Mouse (Mus musculus) regulatory T cell (primary cell): Measurements from ENCODE around the gene Ccnl2.

Experiments used
- in situ Hi-C: fragments of 300-600 bp; cut with MboI, MseI; formaldehyde crosslinking; loops from one replicate; pipeline ENCODE4 v1.15.1; 2025; ENCODE audit warnings: high pct_unique_total_duplicates

The Ccnl2 gene

DNA sequence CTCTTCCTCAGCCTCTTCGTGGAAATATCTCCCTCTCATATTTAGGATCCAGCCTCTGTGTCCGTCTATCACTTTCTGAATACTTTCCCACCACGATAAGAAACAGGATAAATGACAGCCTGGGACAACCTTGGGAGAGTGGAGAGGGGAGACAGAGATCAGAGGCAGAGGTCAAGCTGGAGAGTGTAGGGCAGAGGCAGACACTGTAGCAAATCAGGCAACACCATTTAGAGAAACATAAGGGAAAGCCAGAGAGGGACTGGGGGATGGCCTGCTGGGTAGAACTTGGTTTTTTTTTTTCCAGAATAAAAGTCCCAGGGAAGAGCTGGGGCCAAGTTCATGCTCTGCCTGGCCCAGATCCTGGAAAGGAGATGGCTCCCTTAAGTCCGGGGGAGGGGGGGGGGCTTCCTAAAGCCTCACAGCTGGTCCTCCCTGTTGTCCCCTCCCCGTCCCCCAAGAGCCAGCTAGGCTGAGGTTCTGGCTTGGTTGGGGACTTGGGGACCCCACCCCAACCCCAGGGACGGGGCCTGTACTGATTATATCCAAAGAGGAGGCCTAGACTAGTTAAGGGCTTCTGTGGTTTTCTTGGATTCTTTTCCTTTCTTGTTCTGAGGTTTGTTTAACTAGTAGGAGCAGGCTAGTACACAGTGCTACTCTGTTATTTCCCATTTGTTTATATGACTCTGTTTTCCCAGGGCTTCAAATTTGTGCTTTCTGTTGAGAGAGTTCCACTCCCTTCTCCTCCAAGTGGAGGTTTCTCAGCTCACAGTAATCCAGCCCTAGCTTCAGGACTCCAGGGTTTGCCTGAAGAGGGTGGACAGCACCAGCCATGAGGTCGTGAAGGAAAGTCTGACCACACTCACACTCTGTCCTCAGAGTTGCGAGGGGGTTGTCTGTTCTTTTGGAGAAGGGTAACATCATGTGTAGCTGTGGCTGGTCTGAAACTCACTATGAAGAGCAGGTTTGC is 26.2 kb downstream of the Ccnl2 start:
- in situ Hi-C loops, result no loop called here

DNA sequence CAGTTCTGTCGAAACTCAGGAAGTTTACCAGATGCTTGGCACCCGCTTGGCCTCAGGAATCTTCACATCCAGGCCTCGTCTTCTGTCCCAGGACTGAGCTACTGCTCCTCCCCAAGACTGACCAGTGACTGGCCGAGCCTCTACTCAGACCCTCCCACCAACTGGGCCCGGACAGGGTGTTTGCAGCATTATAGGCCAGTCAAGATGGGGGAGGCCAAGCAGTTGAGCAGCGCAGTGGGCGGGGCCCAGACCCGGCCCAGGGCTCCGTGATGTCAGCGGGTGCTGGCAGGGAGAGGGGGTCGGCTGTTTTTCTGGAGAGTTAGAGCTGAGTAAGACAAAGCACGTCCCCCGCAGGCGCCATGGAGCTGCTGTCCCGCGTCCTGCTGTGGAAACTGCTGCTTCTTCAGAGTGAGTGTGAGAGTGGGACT is 27.2 kb downstream of the Ccnl2 start, which contains the start of gene Mxra8:
TSS of gene Mxra8 (plus strand) at position 198 of the 428 bp plus-strand sequence.
- in situ Hi-C loops, result no loop called here

DNA sequence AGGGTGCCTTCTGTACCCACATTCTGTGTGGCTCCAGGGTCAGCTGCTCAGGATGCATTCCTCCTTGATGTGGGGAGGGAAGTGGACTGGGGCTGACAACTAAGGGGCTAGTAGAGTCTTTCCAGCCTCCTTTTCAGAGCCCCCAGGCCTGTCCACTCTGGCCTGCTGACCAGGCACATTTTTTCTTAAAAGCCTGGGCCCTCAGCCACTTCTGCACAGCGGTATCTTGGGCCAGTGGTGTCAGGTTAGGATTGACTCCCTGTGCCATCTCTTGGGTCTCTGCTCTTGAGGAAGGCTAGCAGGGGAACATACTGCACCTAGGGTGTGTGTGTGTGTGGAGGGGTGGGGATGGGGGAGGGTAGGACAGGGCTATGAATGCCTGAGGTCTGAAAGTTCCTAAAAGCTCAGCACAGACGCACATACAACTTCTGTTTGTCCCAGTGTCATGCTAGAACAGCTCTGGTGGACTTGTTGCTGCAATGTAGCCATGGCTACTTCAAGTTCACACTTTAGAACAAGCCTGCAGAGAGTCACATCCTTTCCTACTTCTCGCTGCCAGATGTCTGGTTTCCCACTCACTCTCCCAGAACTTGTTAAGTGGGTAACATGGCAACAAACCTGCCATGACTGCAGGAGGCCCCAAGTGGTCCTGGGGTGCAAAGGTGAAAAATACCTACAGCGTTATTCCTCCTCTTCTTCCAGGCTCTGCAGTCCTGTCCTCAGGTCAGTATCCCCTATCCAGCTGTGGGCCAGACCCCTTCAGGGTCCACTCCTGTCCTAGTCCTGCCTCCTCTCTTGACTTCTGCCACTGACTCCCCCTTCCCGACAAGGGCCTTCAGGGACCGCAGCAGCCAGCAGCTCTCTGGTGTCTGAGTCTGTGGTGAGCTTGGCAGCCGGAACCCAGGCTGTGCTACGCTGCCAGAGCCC is 28.1 kb downstream of the Ccnl2 start:
- in situ Hi-C loops, result no loop called here

DNA sequence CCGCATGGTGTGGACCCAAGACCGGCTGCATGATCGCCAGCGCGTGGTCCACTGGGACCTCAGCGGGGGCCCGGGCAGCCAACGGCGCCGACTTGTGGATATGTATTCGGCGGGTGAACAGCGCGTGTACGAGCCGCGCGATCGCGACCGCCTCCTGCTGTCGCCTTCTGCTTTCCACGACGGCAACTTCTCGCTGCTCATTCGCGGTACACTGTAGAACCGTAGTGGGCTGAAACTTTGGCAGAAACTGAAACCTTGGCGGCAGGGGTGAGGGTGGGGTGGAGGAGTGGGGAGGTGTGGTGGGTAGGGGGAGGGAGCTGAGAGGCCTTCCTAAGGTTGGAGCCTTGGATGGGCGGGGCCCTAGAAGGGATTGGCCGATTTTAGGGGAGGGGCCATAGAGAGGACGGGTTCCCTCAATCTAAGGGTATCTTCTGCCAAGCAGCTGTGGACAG is 28.7 kb downstream of the Ccnl2 start:
- in situ Hi-C loops, result no loop called here

DNA sequence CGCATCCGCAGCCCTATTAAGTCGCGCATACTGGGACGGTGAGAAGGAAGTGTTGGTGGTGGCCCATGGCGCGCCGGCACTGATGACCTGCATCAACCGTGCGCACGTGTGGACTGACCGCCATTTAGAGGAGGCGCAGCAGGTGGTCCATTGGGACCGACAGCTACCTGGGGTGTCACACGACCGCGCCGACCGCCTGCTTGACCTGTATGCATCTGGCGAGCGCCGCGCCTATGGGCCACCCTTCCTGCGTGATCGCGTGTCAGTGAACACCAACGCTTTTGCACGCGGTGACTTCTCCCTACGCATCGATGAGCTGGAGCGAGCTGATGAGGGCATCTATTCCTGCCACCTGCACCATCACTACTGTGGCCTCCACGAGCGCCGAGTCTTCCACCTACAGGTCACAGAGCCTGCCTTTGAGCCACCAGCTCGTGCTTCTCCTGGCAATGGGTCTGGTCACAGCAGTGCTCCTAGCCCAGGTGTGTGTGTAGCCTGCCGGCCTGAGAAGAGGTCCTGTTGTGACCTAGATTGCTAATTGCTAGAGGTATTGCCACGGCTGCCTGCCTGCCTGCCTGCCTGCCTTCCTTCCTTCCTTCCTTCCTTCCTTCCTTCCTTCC is 29.5 kb downstream of the Ccnl2 start:
- in situ Hi-C loops, result no loop called here

DNA sequence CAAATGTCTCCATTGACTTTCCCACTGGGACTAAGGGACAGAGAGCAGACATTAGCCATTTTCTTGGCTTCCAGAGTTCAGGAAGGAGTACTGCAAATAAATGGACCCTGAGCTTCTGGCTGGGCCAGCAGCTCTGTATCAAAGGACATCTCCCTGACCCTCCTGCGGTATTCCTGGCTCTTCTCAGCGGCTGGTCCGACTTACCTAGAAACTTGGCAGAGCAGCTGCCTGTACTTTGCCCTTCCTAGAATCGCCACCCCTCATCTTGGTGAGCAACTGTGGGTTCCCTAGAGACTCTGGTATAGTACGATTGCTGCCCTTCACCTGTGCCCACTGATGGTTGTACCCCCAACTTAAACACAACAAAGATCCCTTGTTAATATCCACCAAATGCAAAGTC is 30.9 kb downstream of the Ccnl2 start:
- in situ Hi-C loops, result no loop called here

DNA sequence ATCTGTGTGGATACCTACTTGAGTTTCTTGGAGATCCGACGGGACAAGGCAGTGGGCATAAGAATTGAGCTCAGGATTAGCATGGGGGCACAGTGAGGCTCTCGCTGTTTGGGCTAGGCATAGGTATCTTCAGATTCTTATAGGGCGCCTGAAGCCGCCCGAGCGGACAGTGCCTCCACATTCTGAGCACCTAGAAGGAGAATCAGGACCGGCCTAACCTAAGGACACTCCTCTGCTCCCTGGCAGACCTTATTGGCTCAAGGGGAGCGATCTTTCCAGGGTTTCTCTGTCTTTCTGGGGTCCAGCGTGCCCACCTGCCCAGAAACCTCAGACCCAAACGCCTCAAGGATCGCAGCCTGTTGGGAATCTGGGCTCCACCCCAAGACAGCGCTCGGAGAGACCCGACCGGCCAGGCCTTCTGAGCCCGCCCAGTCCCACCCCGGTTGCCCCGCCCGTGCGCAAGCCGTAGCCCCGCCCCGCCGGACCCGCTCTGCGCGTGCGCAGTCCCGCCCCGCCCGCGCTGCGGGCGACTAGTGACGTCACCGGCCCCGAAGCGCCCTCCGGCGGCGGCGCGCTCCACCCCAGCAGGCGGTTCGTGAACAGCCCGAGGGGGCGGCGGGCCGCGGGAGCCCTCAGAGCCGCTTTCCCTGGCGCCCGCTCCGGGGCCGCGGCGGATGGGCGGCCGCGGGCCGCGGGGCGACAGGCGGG is 34.7 kb downstream of the Ccnl2 start, which contains the start of gene Dvl1:
TSS of gene Dvl1 (plus strand) at position 532 of the 708 bp plus-strand sequence.
- in situ Hi-C loops, result no loop called here

DNA sequence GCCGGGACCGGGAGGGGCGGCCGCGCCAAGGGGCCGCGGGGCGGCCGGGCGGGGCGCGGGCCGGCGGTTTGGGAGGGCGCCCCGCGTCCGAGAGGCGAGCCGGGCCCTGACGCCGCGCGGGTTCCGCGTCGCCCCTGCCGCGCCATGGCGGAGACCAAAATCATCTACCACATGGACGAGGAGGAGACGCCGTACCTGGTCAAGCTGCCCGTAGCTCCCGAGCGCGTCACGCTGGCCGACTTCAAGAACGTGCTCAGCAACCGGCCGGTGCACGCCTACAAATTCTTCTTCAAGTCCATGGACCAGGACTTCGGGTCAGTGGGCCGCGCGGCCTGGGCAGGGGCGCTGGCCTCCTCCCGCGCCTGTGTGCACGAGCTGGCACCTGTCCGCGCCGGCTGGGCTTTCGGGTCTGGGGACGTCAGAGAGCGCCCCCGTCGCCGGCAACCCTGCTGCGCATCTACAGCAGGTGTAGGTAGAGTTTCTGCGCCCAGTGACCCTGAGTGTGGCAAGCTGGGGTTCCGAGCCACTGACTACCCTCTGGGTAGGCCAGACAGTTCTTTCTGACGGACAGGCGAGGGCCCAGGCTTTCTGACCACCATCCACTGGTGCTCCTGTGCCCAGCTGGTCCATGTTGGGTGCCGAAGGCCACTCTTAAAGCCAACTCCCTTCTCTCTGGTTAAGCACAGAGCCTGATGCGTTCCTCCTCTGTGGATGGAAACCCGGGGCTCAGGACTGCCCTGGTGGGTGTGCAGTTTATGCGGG is 35.5 kb downstream of the Ccnl2 start:
- in situ Hi-C loops, result no loop called here

DNA sequence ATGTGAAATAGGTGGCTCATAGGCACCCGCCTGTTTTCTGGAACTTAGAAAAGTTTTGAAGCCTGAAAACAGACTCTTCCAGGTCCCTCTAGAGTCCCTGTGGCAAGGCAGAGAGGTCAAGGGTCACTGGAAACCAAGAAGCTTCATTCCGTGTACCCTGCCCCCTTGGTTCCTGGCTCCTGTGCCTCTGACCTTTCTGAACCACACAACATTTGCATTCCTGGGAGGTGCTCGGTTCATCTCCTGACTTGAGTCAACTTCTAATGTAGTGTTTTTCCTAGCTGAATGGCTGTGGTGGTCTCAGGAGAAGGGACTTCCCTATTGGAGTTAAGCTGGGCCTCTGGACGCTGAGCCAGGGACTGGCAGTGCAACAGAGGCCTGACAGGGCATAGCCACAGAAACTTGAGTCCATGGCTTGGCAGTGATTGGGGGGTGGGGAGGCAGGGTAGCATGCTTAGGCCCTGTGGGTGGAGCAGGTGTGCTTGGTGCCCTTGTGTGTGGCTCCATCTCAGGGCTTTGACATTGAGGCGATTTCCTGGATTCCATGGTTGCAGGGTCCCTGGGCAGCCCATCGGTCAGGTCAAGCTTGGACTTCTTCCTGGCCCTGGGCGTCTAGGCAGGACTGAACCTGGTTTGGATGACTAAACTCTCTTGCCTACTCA is 36.3 kb downstream of the Ccnl2 start:
- in situ Hi-C loops, result no loop called here

DNA sequence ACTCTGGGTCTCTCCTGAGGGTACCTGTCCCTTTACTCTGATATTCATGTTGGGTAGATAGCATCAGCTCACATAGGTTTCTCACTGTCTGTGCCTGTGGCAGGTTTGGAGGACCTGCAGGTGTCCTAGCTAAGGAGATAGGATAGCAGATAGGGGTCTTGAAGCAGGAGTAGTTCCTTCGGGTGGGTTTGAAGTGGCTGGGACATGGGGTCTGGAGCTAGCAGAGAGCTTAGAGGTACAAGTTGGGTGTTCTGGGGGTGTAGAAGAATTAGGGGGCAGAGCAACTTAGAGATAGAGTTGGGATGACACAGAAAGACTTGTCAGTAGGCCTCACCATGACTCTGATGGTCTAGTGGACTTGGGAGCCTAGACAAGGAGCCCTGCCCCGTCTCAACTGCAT is 37.1 kb downstream of the Ccnl2 start:
- in situ Hi-C loops, result no loop called here

DNA sequence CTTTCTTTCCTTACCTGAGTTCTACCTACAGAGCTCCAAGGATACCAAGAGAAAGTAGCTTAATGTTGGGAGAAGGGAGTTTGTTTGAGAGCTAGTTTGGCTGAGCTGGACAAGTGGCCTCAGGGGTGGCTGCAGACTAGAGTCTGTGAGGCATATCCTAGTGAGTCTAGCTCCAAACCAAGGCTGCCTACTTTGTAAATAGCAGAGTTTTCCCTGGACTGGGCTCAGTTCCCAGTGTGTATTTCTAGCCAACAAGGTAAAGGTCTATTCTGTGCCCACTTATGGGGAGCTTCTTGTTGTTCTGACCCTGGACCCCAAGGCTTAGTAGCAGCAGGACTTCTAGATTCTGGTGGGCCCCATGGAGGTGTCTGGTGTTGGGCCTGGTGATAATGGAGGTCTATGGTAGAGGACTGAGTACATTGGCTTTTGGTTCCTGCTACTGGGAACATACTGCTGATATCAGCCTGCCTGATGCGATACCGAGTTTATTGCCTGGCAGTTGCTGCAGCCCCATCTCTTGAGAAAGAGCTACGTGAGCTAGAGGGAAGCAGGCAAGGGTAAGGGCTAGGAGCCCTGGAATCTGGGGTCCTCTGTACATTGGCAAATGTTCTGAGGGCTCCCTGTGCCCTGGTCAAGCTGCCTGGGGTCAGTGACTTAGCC is 37.6 kb downstream of the Ccnl2 start:
- in situ Hi-C loops, result no loop called here

DNA sequence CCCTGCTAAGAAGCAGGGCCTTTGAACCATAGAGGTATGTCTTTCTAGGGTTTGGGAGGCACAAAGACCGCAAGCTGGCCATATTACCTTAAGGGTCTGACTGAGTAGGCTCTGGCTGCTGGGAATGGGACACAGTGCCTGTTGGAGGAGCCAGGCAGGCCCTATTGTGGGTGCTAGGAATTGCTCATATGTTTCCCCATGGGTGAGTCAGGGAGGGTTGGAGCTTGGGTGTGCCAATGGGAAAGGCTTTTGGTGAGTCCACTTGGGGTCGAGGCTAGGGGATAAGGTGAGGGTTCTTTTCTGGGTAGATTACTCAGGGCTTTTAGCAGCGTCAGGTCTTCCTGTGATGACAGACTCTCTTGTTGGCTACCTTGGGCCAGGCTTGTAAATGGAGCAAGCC is 39.1 kb downstream of the Ccnl2 start:
- in situ Hi-C loops, result no loop called here

DNA sequence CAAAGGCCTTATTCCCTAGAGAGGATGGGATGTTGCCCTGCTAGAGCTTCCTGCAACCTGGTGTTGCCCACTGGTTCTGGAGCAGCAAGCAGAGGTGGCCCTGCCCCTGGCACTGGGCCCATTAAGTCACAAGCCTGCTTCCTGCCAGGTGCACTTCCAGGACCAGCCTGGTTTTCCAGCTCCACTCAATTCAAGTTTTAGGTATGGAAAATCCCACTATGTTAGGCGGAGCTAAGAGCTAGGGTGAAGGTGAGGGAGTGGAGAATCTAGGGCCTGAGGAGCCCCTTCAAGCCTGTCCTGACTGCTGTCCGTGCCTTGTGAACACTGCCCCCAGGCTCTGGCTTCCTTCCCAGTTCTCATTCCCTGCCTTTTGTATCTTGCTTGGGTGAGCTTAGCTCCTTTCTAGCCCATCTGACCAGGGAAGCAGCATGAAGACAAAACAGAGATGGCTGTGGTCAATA is 39.7 kb downstream of the Ccnl2 start:
- in situ Hi-C loops, result no loop called here

DNA sequence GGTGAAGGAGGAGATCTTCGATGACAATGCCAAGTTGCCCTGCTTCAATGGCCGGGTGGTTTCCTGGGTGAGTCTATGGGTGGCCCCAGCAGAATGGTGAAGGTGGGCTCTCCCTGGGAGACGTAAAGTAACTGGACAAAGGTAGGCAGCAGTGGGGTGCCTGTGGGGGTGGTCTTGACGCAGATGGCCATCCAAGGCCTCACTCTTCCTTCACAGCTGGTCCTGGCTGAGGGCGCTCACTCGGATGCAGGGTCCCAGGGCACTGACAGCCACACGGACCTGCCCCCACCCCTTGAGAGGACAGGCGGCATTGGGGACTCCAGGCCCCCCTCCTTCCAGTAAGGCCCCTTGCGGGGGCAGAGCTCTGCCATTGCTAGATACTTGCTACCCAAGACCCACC is 41.1 kb downstream of the Ccnl2 start:
- in situ Hi-C loops, result no loop called here

DNA sequence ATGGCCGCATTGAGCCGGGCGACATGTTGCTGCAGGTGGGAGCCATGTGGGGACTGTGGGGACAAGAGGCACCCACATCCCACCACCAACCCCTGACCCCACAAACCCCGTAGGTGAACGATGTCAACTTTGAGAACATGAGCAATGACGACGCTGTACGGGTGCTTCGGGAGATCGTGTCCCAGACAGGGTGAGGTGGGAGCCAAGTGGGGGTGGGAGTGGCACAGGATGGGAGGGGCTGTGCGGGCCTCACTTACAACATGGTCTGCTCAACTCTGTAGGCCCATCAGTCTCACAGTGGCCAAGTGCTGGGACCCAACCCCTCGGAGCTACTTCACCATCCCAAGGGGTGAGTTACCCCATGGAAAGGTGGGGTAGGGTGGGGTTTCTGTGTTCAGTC is 42.7 kb downstream of the Ccnl2 start:
- in situ Hi-C loops, result no loop called here

DNA sequence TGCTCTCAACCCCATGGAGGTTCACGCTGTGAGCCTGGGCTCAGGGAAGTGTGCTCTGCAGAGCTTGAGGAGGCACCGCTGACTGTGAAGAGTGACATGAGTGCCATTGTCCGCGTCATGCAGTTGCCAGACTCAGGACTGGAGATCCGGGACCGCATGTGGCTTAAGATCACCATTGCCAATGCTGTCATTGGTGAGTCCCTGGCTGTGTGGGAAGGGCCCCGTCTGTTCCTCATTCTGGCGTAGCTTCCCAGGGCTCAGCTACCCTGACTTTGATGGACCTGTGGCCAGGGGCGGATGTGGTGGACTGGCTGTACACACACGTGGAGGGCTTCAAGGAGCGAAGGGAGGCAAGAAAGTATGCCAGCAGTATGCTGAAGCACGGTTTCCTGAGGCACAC is 43.8 kb downstream of the Ccnl2 start:
- in situ Hi-C loops, result no loop called here

DNA sequence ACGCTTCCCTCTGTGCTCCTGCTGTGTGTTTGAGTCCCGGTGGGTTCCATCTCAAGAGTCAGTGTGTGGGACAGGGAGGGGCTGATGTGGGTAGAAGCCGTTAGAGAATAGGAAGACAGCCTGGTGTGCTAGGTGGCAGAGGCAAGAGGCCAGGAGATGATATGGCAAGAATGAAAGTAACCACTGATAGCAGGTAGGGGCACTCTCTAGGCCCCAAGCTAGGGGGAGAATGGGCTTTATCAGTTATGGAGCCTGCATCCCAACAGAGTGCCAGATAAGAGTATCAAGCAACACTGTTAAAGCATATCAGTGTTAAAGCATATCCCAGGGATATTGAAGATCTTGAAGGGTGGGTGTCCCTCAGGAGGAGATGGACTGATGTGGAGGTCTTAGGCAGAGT is 44.6 kb downstream of the Ccnl2 start:
- in situ Hi-C loops, result no loop called here

DNA sequence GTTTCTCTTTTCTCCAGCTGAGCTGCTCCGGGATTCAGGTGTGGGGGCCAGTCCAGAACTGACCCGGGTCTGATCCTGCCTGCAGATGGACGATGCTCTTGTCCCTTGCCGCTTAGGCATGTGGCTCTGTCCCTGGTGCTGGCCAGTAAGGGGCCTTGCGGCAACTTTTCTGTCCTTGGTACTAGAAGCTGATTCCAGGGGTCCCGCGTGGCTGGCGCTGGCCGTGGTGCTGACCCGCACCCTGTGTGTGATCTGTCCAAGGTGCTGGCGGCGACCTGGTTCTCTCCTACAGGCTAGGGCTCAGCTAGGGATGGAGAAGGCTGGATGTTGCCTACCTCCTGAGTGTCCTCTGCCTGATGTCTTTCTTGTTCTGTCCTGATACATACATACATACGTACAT is 47.0 kb downstream of the Ccnl2 start:
- in situ Hi-C loops, result no loop called here

DNA sequence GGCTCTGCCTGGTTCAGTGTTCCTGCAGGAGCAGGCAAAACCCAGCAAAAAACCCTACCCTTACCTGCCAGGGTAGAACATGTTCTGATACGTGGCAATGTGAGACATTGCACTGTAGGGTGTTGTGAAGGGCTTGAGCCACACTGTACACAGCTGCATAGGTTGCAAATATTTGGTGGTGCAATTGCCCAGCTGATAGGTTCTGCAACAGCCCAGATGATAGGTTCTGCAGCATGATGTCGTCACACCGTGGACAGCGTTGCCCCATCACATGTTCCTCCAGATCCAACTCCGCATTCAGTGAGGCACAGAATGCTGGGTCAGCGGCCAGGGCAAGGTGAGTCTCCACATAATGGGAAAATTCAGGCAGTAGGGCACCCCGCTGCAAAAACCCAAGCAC is 49.5 kb downstream of the Ccnl2 start:
- in situ Hi-C loops, result no loop called here
